Mouse (Mus musculus): ENCODE data around the gene Slc22a4. TPM values are rescaled to one million over a fixed set of nuclear protein-coding genes. Genes with fewer than 3 reads are reported as not detected.

Gene Slc22a4
- polyA plus RNA-seq, 1 experiment from 2014 or later = 2.1 TPM

DNA sequence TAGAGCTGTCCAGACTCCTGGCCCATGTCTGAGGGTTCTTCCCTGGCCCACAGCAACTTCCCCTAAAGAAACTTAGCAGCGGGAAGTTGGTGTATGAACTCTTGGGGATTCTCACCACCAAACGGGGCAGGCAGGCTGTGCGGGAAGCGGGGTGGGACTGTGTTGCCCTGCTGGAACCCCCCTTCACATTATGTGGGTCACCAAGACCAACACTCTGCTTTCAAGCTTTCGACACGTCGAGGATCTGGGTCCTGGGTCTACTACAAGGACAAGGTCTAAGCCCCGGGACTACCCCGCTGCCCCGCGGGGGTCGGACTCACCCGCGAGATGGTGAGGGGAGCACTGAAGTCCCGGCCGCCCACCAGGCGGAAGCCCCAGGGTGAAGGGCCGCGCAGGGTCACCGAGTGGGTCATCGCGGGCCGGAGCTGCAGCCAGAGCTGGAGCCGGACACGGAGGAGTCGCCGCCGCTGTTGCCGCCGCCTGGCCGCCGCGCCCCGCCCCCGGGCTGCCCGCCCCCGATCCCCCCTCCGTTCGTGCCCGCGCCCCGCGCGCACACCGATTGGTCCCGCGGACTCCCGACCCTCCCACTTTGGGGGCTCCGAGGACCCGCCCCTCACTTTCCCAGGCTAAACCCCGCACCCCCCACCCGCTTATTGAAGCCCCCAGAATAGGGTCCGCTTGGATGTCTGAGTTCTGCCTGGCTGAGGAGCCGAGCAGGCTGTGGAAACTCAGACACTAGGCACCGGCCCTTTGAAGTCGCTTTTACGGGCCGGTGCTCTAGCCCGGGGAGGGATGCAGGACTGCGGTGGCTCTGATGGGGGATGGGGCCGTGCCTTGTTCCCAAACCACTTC lies 40.9 kb upstream of the Slc22a4 start, which contains the start of gene Pdlim4:
Gene Pdlim4 (minus strand): TSS at position 495 of the 852 bp plus-strand sequence.
- H3K27me3 ChIP-seq (ENCODE audit: control insufficient read depth, insufficient read depth, low read length) = no peaks in the 10 kb centered on the region
- peak within 1 kb of the TSS; percentile 78 for H3K9ac ChIP-seq (ENCODE audit: low read length)
- DNase-seq (ENCODE audit: low spot score) (peak; percentile 56), ATAC-seq (ENCODE audit: low FRiP score, low TSS enrichment) (peak; percentile 35; the same call in 1 of the 2 replicates)
- H3K9me3 ChIP-seq (ENCODE audit: control insufficient read depth, low read length) = no peaks in the 10 kb centered on the region
- TF ChIP-seq EP300 (optimal IDR thresholded peaks at IDR 0.05) (no peak), CTCF (IDR thresholded peaks at IDR 0.05; ENCODE audit: low read depth) (no peak)
- peak within 1 kb of the TSS; percentile 57 for H3K4me3 ChIP-seq (ENCODE audit: low read depth, low read length)
- WGBS = 3% methylated on average over 35 of the region's 61 CpGs
- H3K27ac ChIP-seq (replicated peaks) = peak within 1 kb of the TSS; percentile 88
- H3K36me3 ChIP-seq (ENCODE audit: control insufficient read depth, insufficient read depth, low read length) = no peaks in the 10 kb centered on the region
- H3K4me1 ChIP-seq (replicated peaks; ENCODE audit: control insufficient read depth, insufficient read depth) = peaks cover 12% of the 10 kb centered on the region
- peak within 1 kb of the TSS; percentile 84 for H3K4me2 ChIP-seq (replicated peaks; ENCODE audit: low read depth)

- 28% methylated on average over 4 of the region's 4 CpGs for WGBS
- Histone ChIP-seq H3K4me3 (ENCODE audit: low read depth, low read length) (peak overlapping the region; percentile 57), H3K27ac (replicated peaks) (peak overlapping the region; percentile 88), H3K4me2 (replicated peaks; ENCODE audit: low read depth) (peak overlapping the region; percentile 84), H3K9me3 (ENCODE audit: control insufficient read depth, low read length) (no peaks in the 10 kb centered on the region), H3K4me1 (replicated peaks; ENCODE audit: control insufficient read depth, insufficient read depth) (peaks cover 13% of the 10 kb centered on the region), H3K27me3 (ENCODE audit: control insufficient read depth, insufficient read depth, low read length) (no peaks in the 10 kb centered on the region), H3K36me3 (ENCODE audit: control insufficient read depth, insufficient read depth, low read length) (no peaks in the 10 kb centered on the region), H3K9ac (ENCODE audit: low read length) (peak overlapping the region; percentile 78)
- TF ChIP-seq EP300 (optimal IDR thresholded peaks at IDR 0.05) (no peak), CTCF (IDR thresholded peaks at IDR 0.05; ENCODE audit: low read depth) (no peak)
- DNase-seq (ENCODE audit: low spot score) = no peak
- ATAC-seq (ENCODE audit: low FRiP score, low TSS enrichment) = no peak
These were observed 40.2 kb upstream of the Slc22a4 start for GRCm38 (mm10) chr11:54067996-54068519.

- Histone ChIP-seq H3K36me3 (ENCODE audit: control insufficient read depth, insufficient read depth, low read length) (no peaks in the 10 kb centered on the region), H3K4me3 (ENCODE audit: low read depth, low read length) (peak overlapping the region; percentile 57), H3K9ac (ENCODE audit: low read length) (peak overlapping the region; percentile 78), H3K9me3 (ENCODE audit: control insufficient read depth, low read length) (no peaks in the 10 kb centered on the region), H3K27me3 (ENCODE audit: control insufficient read depth, insufficient read depth, low read length) (no peaks in the 10 kb centered on the region), H3K4me1 (replicated peaks; ENCODE audit: control insufficient read depth, insufficient read depth) (peaks cover 10% of the 10 kb centered on the region), H3K27ac (replicated peaks) (peak overlapping the region; percentile 88), H3K4me2 (replicated peaks; ENCODE audit: low read depth) (peak overlapping the region; percentile 84)
- DNase-seq (ENCODE audit: low spot score) (no peak), ATAC-seq (ENCODE audit: low FRiP score, low TSS enrichment) (peak; percentile 28; the same call in 1 of the 2 replicates)
- TF ChIP-seq EP300 (optimal IDR thresholded peaks at IDR 0.05) (no peak), CTCF (IDR thresholded peaks at IDR 0.05; ENCODE audit: low read depth) (no peak)
- 33% methylated on average over 12 of the region's 12 CpGs for WGBS
These were observed 39.6 kb upstream of the Slc22a4 start for GRCm38 (mm10) chr11:54067318-54067995.

DNA sequence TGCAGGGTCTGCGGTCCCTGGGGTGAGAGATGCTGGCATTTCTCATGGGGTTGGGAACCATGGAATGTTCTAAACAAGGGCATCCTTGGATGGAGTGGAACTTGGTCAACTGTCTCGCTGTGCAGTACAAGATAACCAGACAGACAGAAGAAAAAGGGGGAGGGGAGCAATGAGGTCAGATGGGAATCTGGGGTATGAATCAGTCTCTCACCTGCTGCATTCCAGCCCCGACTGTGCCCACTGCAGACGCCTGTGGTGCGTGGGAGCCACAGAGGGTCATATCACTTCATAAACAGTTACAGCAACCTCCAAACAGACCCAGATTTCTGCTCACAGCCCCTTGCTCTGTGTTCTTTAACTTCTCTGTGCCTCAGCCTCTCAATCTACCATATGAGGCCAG lies 38.5 kb upstream of the Slc22a4 start:
- no peaks in the 10 kb centered on the region for H3K36me3 ChIP-seq (ENCODE audit: control insufficient read depth, insufficient read depth, low read length)
- H3K4me3 ChIP-seq (ENCODE audit: low read depth, low read length) = no peak overlapping the region
- ATAC-seq (ENCODE audit: low FRiP score, low TSS enrichment) (no peak), DNase-seq (ENCODE audit: low spot score) (no peak)
- 54% methylated on average over 5 of the region's 5 CpGs for WGBS
- peak overlapping the region; percentile 88 for H3K27ac ChIP-seq (replicated peaks)
- no peaks in the 10 kb centered on the region for H3K9me3 ChIP-seq (ENCODE audit: control insufficient read depth, low read length)
- H3K9ac ChIP-seq (ENCODE audit: low read length) = peak overlapping the region; percentile 31; the same call in 1 of the 2 replicates
- peak overlapping the region; percentile 84 for H3K4me2 ChIP-seq (replicated peaks; ENCODE audit: low read depth)
- no peaks in the 10 kb centered on the region for H3K27me3 ChIP-seq (ENCODE audit: control insufficient read depth, insufficient read depth, low read length)
- no peak for TF ChIP-seq CTCF (IDR thresholded peaks at IDR 0.05; ENCODE audit: low read depth)
- TF ChIP-seq EP300 (optimal IDR thresholded peaks at IDR 0.05) = no peak
- H3K4me1 ChIP-seq (replicated peaks; ENCODE audit: control insufficient read depth, insufficient read depth) = peaks cover 5% of the 10 kb centered on the region

DNA sequence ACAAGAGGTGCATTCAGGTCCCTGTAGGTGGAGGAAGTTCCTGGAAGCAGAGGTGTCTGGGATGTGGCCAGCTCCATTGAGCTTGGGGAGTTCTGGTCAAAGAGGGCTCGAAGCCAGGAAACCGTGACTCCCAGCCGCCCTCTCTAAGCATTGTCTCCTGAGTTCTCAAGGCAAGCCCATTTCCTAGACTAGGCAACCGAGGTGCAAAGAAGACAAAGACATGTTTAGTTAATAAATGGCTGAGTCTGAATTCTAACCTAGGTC lies 38.0 kb upstream of the Slc22a4 start:
- ATAC-seq (ENCODE audit: low FRiP score, low TSS enrichment) (no peak), DNase-seq (ENCODE audit: low spot score) (no peak)
- no peak for TF ChIP-seq EP300 (optimal IDR thresholded peaks at IDR 0.05)
- TF ChIP-seq CTCF (IDR thresholded peaks at IDR 0.05; ENCODE audit: low read depth) = no peak
- Histone ChIP-seq H3K27me3 (ENCODE audit: control insufficient read depth, insufficient read depth, low read length) (no peaks in the 10 kb centered on the region), H3K9me3 (ENCODE audit: control insufficient read depth, low read length) (no peaks in the 10 kb centered on the region), H3K4me2 (replicated peaks; ENCODE audit: low read depth) (no peak overlapping the region), H3K4me3 (ENCODE audit: low read depth, low read length) (no peak overlapping the region), H3K36me3 (ENCODE audit: control insufficient read depth, insufficient read depth, low read length) (no peaks in the 10 kb centered on the region), H3K4me1 (replicated peaks; ENCODE audit: control insufficient read depth, insufficient read depth) (peaks cover 5% of the 10 kb centered on the region), H3K9ac (ENCODE audit: low read length) (no peak overlapping the region), H3K27ac (replicated peaks) (no peak overlapping the region)
- 62% methylated on average over 4 of the region's 4 CpGs for WGBS
